Mouse (Mus musculus) spleen, adult 12 weeks (tissue): ENCODE measurements around the gene Macrod2.

ENCODE experiments used
- DNase-seq: peaks from one replicate; pipeline ENCODE4 v3.0.0; 2022; ENCODE audit warnings: low spot score

Gene Macrod2

DNA sequence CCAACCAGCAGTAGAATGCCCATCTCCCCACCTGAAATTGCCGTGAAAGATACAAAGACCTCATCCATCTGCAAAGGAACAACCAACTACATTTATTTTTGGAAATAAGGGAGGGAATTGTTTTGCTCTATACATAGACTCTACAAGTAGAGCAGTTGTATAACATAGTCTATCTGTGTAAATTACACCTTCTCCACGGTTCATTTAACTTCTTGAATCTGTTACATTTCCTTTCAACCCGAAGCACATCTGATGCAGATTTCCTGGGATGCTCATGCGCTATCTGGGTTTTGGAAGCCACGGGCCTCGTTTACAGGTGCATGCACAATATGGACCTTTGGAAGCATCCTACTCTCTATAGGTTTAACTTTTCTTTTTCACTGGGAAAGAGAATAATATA lies 175.8 kb downstream of the Macrod2 start:
- DNase-seq = no peak

GRCm38 (mm10) chr2:140592537-140593261 lies 197.6 kb downstream of the Macrod2 start:
- no peak for DNase-seq

- DNase-seq = no peak
Observed at GRCm38 (mm10) chr2:140596906-140597305, 201.8 kb downstream of the Macrod2 start.

- no peak for DNase-seq
Observed at GRCm38 (mm10) chr2:140615451-140615850, 220.3 kb downstream of the Macrod2 start.

DNA sequence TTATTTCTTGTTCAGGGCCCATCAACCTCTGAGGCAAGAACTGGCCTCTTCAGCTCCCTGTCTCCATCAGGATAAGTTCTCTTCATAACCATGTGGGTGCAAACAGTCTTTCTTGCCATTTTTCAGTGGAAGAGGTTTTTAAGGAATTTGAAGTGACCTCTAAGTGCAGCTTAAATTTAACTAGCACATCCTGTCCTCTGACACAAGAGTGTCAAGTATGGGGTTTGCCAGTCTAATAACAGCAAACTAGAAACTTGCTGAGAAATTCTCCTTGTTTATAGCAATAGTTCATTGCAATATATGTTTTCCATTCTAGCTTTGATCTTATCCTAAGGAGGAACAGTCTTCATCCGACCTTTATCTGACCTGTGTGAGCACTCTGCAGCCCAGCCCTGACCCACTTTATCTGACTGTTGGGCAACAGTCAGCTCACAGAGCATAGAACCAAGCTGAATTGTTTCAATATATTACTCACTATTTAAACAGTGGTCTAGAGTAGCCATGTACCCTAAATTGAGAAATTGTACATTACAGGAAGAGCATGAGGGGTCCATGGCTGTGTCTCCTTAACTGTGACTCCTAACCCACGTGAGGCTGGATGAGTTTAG lies 226.7 kb downstream of the Macrod2 start:
- DNase-seq = no peak

GRCm38 (mm10) chr2:140653481-140653880 lies 258.4 kb downstream of the Macrod2 start:
- DNase-seq = no peak

GRCm38 (mm10) chr2:140653978-140654377 lies 258.9 kb downstream of the Macrod2 start:
- DNase-seq = no peak

- DNase-seq = no peak
Observed at GRCm38 (mm10) chr2:140662673-140663072, 267.6 kb downstream of the Macrod2 start.

GRCm38 (mm10) chr2:140664381-140664780 lies 269.3 kb downstream of the Macrod2 start:
- no peak for DNase-seq

GRCm38 (mm10) chr2:140666846-140667245 lies 271.7 kb downstream of the Macrod2 start:
- no peak for DNase-seq

- no peak for DNase-seq
Observed at GRCm38 (mm10) chr2:140667261-140668047, 272.3 kb downstream of the Macrod2 start.

GRCm38 (mm10) chr2:140668311-140668710 lies 273.2 kb downstream of the Macrod2 start:
- no peak for DNase-seq

DNA sequence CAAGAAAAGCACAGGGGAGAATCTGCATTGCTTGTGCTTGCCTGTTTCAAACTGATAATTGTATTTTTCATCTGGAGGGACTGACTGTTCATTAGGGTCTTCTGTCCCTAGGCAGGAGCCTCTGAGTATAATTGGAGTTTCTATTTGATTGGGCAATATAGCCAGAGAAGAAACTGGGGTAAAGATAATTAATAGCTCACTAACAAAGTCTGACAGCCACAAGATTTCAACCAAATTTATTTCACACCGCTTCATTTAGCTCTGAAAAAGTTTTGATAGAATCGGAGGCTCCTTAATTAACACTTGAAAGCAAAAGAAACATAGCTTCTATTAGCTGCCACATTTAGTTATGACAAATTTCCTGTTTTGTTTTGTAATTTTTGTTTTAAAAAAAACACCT lies 274.0 kb downstream of the Macrod2 start:
- no peak for DNase-seq

- DNase-seq = no peak
Observed at GRCm38 (mm10) chr2:140669786-140670185, 274.7 kb downstream of the Macrod2 start.

GRCm38 (mm10) chr2:140670457-140670856 lies 275.3 kb downstream of the Macrod2 start:
- no peak for DNase-seq

GRCm38 (mm10) chr2:140670963-140671702 lies 276.0 kb downstream of the Macrod2 start, which contains the start of gene Flrt3:
TSS of gene Flrt3 (minus strand) at chr2:140671469.
- no peak for DNase-seq

DNA sequence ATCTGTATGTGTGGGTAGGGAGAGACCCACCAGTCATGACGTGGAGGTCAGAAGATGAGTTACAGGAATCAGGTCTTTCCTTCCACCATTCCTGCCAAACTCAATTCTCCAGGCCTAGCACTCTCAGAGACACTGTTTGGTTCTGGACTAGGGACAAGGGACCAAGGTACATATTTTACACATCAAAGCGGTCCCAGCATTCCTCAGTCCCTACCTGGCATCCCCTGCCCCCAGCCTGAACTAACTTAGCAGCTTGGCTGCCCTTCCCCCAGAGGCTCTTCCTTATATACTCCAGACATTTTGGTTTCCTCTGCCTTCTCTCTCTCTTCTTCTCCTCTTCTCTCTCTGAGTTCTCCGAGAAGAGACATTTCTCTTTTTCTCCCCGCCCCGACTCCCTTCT lies 278.4 kb downstream of the Macrod2 start:
- no peak for DNase-seq

DNA sequence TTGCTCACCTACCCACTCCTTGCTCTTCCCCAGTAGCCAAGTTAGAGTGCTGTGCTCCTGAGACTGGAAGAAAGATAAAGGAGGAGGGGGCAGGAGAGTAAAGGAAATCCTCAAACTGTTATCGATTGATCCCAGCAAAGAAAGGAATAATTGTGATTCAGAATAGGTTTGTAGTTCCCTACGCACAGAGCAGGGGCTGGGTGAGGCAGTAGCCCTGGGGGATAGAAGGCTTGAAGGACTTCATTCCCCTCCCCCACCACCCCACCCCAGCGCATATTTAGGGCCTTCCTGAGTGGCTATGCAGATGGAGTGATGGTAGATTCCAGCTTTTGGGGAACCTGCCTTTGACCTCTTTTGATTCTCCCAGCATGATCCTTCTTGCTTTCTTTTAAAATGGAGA lies 281.6 kb downstream of the Macrod2 start:
- DNase-seq = no peak

DNA sequence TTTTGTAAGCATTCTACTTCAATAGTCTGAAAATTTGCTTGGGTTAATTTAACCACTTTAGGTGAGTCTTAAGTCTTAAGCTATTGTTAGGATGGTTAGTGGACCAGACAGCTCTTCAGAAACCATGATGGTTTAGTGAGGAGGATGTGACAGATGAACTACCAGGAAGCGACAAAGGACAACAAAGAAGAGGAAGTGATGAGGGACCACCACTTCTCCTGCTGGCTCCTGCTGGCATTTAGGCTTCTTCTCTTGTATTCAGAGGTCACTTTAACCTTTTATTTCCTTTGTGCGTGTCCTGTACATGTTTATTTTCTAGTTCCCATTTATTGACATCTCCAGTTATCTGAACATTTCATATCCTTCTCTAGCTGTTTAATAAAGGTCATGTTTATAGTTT lies 295.8 kb downstream of the Macrod2 start:
- no peak for DNase-seq

GRCm38 (mm10) chr2:140691403-140691802 lies 296.3 kb downstream of the Macrod2 start:
- no peak for DNase-seq

DNA sequence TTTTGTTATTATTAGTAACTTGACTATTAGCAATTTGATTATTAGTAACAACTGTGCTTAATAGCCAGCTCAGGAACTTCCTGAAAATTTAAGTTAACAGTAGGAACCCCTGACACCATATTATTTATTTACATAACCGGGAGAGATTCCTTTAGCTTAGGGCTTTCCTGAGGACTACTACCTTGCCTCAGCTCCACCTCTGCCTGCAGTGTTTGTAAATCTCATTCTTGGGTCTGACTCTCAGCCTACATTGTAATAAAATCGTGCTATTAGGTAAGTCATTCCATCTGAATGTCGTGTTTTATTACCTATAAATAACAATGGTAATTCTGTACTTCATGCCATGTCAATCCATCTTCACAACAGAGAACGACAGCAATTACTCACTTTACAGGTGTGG lies 297.4 kb downstream of the Macrod2 start:
- no peak for DNase-seq

DNA sequence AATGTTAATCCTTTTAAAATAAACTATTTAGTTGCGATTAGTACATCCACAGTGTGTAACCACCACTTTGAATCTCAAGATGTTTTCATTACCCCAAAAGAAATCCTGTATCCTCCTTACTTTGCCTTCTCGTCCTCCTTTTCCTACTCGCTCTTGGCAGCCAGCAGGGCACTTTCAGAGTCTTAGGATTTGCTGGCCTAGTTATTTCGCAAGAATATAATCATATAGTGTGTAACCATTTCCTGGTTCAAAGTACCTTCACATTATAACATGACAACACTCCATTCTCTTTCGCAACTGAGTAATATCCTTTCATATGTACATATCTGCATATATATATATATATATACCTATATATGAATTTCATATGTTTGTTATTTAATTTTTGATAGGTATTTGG lies 298.7 kb downstream of the Macrod2 start:
- no peak for DNase-seq
